Mouse (Mus musculus): ENCODE results near the gene Mrpl14.
A peak's percentile ranks its signal among the peaks of the same experiment; 100 is the strongest.

DNA sequence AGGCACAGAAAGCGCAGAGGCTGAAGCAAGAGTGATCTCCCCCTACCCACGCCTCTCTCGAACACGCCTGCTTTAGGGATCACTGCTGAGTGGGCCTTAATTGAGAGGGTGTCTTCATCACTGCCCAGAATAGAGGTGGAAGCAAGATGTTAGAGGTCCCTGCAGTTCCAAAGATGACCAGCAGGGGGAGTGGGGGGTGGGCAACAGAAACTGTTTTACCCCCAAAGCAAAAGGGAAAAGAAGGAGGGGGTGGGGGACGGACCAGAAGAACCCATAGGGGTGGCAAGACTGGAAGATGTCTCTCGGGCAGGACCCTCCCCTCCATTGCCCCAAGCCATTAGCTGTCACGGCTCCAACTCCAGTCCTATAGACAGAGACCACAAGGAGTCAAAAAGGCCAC is 8.0 kb upstream of the Mrpl14 start:
- peak; percentile 76; the same call in 1 of the 2 replicates for TF ChIP-seq CTCF (IDR thresholded peaks at IDR 0.05; ENCODE audit: borderline replicate concordance, control insufficient read depth, extremely low read depth, insufficient read depth, low read length, poor library complexity)
- TF ChIP-seq POLR2A (IDR thresholded peaks at IDR 0.05; ENCODE audit: control insufficient read depth, extremely low read depth, insufficient read depth, low read length, poor library complexity): no peak

Measured in thymus, adult 2 months (tissue).